Mouse (Mus musculus) retina, postnatal 7 days (tissue): ENCODE measurements around the gene Olfr1388.
A peak's percentile ranks its signal among the peaks of the same experiment; 100 is the strongest.
"Not testable (repeated sequence)": the region's sequence is repeated elsewhere in the genome, so short reads cannot be mapped to it uniquely, and the experiment has no call there.

Experiments used
- DNase-seq: peaks from one replicate; pipeline ENCODE4 v3.0.0-alpha.2; 2012; ENCODE audit warnings: low read depth, low spot score

Olfr1388 gene

GRCm38 (mm10) chr11:49436411-49436810 is at the start of gene Olfr1388:
Olfr1388 (plus strand) TSS chr11:49436624.
- DNase-seq: no peak

- DNase-seq: not testable (repeated sequence)
These were observed 43.7 kb upstream of the Olfr1388 start for GRCm38 (mm10) chr11:49392707-49393106.

GRCm38 (mm10) chr11:49406784-49407183 is 29.6 kb upstream of the Olfr1388 start:
- no peak for DNase-seq

GRCm38 (mm10) chr11:49410540-49410939 is 25.9 kb upstream of the Olfr1388 start:
- peak; percentile 13 for DNase-seq

GRCm38 (mm10) chr11:49422767-49423166 is 13.7 kb upstream of the Olfr1388 start, which contains the start of gene Olfr1389:
Olfr1389 (plus strand) TSS chr11:49423067.
- no peak for DNase-seq

GRCm38 (mm10) chr11:49425257-49425927 is 11.0 kb upstream of the Olfr1388 start:
- DNase-seq: no peak

- no peak for DNase-seq
These were observed 6.8 kb upstream of the Olfr1388 start for GRCm38 (mm10) chr11:49429641-49430040.

- no peak for DNase-seq
These were observed 18.6 kb downstream of the Olfr1388 start, which contains the start of gene Olfr1387 for GRCm38 (mm10) chr11:49455043-49455442. Olfr1387 (plus strand) TSS chr11:49455343.

- DNase-seq: not testable (repeated sequence)
These were observed 28.3 kb downstream of the Olfr1388 start, which contains the start of gene Olfr1386 for GRCm38 (mm10) chr11:49464746-49465145. Olfr1386 (plus strand) TSS chr11:49465046.

GRCm38 (mm10) chr11:49485973-49486372 is 49.5 kb downstream of the Olfr1388 start:
- DNase-seq: no peak

GRCm38 (mm10) chr11:49488770-49489169 is 52.3 kb downstream of the Olfr1388 start, which contains the start of gene Olfr1385:
Olfr1385 (plus strand) TSS chr11:49489070.
- not testable (repeated sequence) for DNase-seq
